Mouse (Mus musculus) c-Kit-positive CD71-positive TER-119-positive erythroid progenitor cells, embryonic 14.5 days (primary cell): ENCODE data around the gene Taf1b.
"Not testable (repeated sequence)": the region's sequence is repeated elsewhere in the genome, so short reads cannot be mapped to it uniquely, and the experiment has no call there.

Experiments used
- DNase-seq: peaks from one replicate; pipeline ENCODE4 v3.0.0-alpha.2; 2013; ENCODE audit warnings: low spot score

Gene Taf1b

GRCm38 (mm10) chr12:24498150-24498840, at the start of gene Taf1b:
TSS of gene Taf1b (plus strand) at chr12:24498359.
- peak; percentile 81 for DNase-seq

- no peak for DNase-seq
Observed at GRCm38 (mm10) chr12:24460406-24460805, 37.8 kb upstream of the Taf1b start.

GRCm38 (mm10) chr12:24462121-24462520, 36.0 kb upstream of the Taf1b start:
- not testable (repeated sequence) for DNase-seq

GRCm38 (mm10) chr12:24463490-24463889, 34.7 kb upstream of the Taf1b start:
- DNase-seq = not testable (repeated sequence)

- no peak for DNase-seq
Observed at GRCm38 (mm10) chr12:24468966-24469365, 29.2 kb upstream of the Taf1b start.

- peak; percentile 40 for DNase-seq
Observed at GRCm38 (mm10) chr12:24470943-24471342, 27.2 kb upstream of the Taf1b start.

- DNase-seq = no peak
Observed at GRCm38 (mm10) chr12:24473221-24473620, 24.9 kb upstream of the Taf1b start.

- DNase-seq = no peak
Observed at GRCm38 (mm10) chr12:24484930-24485329, 13.2 kb upstream of the Taf1b start.

- no peak for DNase-seq
Observed at GRCm38 (mm10) chr12:24486882-24487281, 11.3 kb upstream of the Taf1b start.

- DNase-seq = not testable (repeated sequence)
Observed at GRCm38 (mm10) chr12:24492507-24492906, 5.7 kb upstream of the Taf1b start.

GRCm38 (mm10) chr12:24493011-24493410, 5.1 kb upstream of the Taf1b start:
- no peak for DNase-seq

- no peak for DNase-seq
Observed at GRCm38 (mm10) chr12:24493412-24493811, 4.7 kb upstream of the Taf1b start.

GRCm38 (mm10) chr12:24494791-24495190, 3.4 kb upstream of the Taf1b start:
- DNase-seq = not testable (repeated sequence)

GRCm38 (mm10) chr12:24498841-24499485, 804 bp downstream of the Taf1b start:
- DNase-seq = peak; percentile 23

- no peak for DNase-seq
Observed at GRCm38 (mm10) chr12:24517118-24517517, 19.0 kb downstream of the Taf1b start.

GRCm38 (mm10) chr12:24521076-24521475, 22.9 kb downstream of the Taf1b start:
- no peak for DNase-seq

- DNase-seq = not testable (repeated sequence)
Observed at GRCm38 (mm10) chr12:24525065-24525464, 26.9 kb downstream of the Taf1b start.

- no peak for DNase-seq
Observed at GRCm38 (mm10) chr12:24536390-24536789, 38.2 kb downstream of the Taf1b start.

- no peak for DNase-seq
Observed at GRCm38 (mm10) chr12:24537201-24537600, 39.0 kb downstream of the Taf1b start.

GRCm38 (mm10) chr12:24537965-24538364, 39.8 kb downstream of the Taf1b start:
- no peak for DNase-seq

- no peak for DNase-seq
Observed at GRCm38 (mm10) chr12:24541426-24542154, 43.4 kb downstream of the Taf1b start.

GRCm38 (mm10) chr12:24547686-24548085, 49.5 kb downstream of the Taf1b start:
- DNase-seq = no peak

GRCm38 (mm10) chr12:24548885-24549284, 50.7 kb downstream of the Taf1b start:
- no peak for DNase-seq
